Mouse (Mus musculus) hindlimb bud, embryonic 11.5 days (tissue): Measurements from ENCODE around the gene Bend6.
"Not testable (repeated sequence)": the region's sequence is repeated elsewhere in the genome, so short reads cannot be mapped to it uniquely, and the experiment has no call there.

Experiments
- DNase-seq: peaks from one replicate; pipeline ENCODE4 v3.0.0-alpha.2; 2012; ENCODE audit warnings: low read depth, low spot score; ENCODE audit errors: extremely low spot score

Gene Bend6

GRCm38 (mm10) chr1:33908191-33908962, 761 bp upstream of the Bend6 start, which contains the start of gene Dst:
Gene Dst (plus strand): TSS chr1:33908225.
- no peak for DNase-seq

GRCm38 (mm10) chr1:33906927-33907326, 689 bp downstream of the Bend6 start:
- DNase-seq: no peak

GRCm38 (mm10) chr1:33906216-33906615, 1.4 kb downstream of the Bend6 start:
- DNase-seq: no peak

- DNase-seq: no peak
Measured at GRCm38 (mm10) chr1:33903587-33903986, 4.0 kb downstream of the Bend6 start.

- no peak for DNase-seq
Measured at GRCm38 (mm10) chr1:33900175-33900574, 7.4 kb downstream of the Bend6 start.

- no peak for DNase-seq
Measured at GRCm38 (mm10) chr1:33898373-33898772, 9.2 kb downstream of the Bend6 start.

GRCm38 (mm10) chr1:33897426-33897825, 10.2 kb downstream of the Bend6 start:
- DNase-seq: no peak

- DNase-seq: no peak
Measured at GRCm38 (mm10) chr1:33896666-33897065, 10.9 kb downstream of the Bend6 start.

- no peak for DNase-seq
Measured at GRCm38 (mm10) chr1:33896116-33896515, 11.5 kb downstream of the Bend6 start.

- DNase-seq: no peak
Measured at GRCm38 (mm10) chr1:33892784-33893183, 14.8 kb downstream of the Bend6 start.

GRCm38 (mm10) chr1:33883102-33883839, 24.3 kb downstream of the Bend6 start:
- DNase-seq: no peak

GRCm38 (mm10) chr1:33878170-33878569, 29.4 kb downstream of the Bend6 start:
- no peak for DNase-seq

- no peak for DNase-seq
Measured at GRCm38 (mm10) chr1:33876416-33876815, 31.2 kb downstream of the Bend6 start.

GRCm38 (mm10) chr1:33875691-33876090, 31.9 kb downstream of the Bend6 start:
- no peak for DNase-seq

- no peak for DNase-seq
Measured at GRCm38 (mm10) chr1:33873561-33873960, 34.1 kb downstream of the Bend6 start.

GRCm38 (mm10) chr1:33869437-33869836, 38.2 kb downstream of the Bend6 start:
- no peak for DNase-seq

GRCm38 (mm10) chr1:33869031-33869430, 38.6 kb downstream of the Bend6 start:
- DNase-seq: no peak

- DNase-seq: no peak
Measured at GRCm38 (mm10) chr1:33846807-33847206, 60.8 kb downstream of the Bend6 start.

- no peak for DNase-seq
Measured at GRCm38 (mm10) chr1:33843823-33844222, 63.8 kb downstream of the Bend6 start.

- DNase-seq: not testable (repeated sequence)
Measured at GRCm38 (mm10) chr1:33838952-33839351, 68.7 kb downstream of the Bend6 start.

- no peak for DNase-seq
Measured at GRCm38 (mm10) chr1:33830586-33830985, 77.0 kb downstream of the Bend6 start.

- DNase-seq: no peak
Measured at GRCm38 (mm10) chr1:33817931-33818330, 89.7 kb downstream of the Bend6 start.
